Mouse (Mus musculus): ENCODE results near the gene Rnf215.

DNA sequence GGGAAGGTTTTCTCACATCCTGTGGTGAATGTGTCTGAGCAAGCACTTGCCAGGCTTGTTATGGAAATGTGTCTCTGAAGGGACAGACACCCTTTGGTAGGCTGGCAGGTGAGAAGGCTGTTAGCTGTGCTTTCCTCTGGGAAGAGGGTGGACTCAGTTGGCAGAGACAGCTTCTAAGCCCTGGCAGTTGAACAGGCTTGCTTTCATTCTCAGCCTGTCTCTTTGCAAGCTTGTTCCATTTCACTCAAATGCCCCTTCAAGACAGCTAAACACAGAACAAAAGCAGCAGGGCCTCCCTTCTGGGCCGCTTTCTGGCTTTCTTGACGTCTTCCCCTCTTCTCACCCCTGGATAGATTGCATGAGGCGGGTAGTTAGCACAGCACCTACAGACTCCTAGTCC is 35.6 kb upstream of the Rnf215 start:
- TF ChIP-seq CTCF (IDR thresholded peaks at IDR 0.05; ENCODE audit: extremely low read depth, insufficient read depth, insufficient read length, insufficient replicate concordance) (no peak), POLR2A (IDR thresholded peaks at IDR 0.05; ENCODE audit: low read depth, low read length) (no peak)
